Mouse (Mus musculus) ES-Bruce4 (cell line): ENCODE results near the gene Il4.

Experiments used
- CTCF ChIP-seq: IDR thresholded peaks from one replicate; pipeline ENCODE4 v1.8.1; 2011; ENCODE audit warnings: low read depth, low read length
- EP300 ChIP-seq: IDR thresholded peaks from 2 replicates; pipeline ENCODE4 v1.6.1; 2011; ENCODE audit warnings: low read depth, low read length; ENCODE audit not compliant: insufficient read depth
- POLR2A ChIP-seq: IDR thresholded peaks from one replicate; pipeline ENCODE4 v1.8.1; 2011; ENCODE audit warnings: low read length; ENCODE audit not compliant: insufficient read depth

DNA sequence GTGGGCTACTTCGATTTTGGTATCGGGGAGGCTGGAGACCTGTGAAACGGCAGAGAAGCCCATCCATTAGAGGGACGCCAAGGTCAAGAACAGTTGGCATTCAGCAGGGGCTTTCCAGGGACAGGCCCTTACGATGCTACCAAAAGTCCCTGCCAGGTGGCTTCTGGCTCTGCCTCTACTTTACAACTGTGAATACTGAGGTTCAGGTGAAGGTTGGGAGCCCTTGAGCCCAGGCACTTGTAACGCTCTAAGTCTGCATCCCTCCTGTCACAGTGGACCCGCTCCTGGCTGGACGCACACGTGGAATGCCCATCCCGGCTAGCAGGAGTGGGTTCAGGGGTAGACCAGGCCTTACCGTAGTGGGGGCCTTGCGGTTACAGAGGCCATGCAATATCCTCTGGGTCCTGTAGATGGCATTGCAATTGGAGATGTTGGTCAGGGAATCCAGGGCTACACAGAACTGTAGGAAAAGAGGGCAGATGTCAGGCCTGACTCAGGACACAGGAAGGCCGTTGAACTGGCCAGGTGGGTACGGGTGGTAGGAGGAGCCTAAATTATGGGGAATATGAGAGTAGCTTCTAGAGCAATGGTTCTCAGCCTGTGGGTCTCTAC is 13.8 kb upstream of the Il4 start:
- TF ChIP-seq CTCF (peak; percentile 35), EP300 (no peak), POLR2A (no peak)
